Mouse (Mus musculus): Measurements from ENCODE around the gene Fgb.

Fgb gene

DNA sequence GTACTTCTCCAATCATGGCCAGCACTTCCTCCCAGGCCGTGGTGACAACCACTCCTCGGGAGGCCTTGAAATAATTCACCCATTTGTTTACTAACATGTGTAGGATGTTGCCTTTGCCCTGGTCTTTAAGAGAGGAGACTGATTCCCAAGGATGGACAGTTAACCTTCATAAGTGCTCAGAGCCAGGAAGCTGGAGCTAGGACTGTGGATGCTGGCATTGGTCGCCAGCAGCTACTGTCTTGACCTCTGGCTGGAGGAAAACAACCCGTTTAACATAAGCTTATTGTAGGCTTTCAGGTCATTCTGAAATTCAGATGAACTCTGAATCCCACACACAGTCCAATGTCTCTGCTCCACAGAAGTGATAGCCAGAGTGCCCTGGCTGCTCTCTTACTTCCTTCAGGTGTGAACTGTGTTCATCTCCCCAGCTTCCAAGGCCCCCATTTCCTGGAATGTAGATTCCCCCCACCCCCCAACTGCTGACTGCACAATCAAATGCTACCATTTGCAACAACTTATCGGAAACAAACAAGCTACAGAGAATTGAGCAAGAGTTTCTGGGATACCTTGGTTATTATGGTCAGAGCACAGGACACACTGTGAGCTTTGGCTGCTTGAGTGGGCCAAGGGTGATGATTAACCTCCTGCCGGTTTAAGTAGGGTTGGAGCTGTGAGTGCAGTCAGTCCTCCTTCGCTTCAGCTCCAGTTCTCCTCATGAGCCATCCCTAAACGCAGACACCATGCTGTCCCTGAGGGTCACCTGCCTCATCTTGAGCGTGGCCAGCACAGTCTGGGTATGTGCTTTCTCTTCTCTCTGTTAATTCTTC lies 24.0 kb downstream of the Fgb start, which contains the start of gene Fga:
TSS of gene Fga (plus strand) at position 602 of the 827 bp plus-strand sequence.
- no peak for DNase-seq

DNA sequence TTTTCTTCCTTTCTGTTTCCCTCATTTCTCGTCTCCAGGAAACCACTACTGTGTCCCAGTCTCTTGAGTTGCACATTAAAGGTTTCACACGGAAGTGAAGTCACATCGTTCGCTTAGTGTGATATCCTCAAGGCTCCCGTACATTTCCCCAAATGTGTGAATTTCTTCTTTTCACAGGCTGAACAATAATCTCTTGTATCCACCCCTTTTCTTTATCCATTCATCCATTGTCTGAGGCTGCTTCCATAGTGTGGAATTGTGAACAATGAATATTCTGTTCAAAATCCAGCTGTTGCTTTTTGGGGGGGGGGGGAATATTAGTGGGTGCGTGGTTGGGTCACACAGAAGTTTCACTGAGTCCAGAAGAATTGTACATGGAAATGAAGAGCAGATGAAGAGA lies 24.6 kb downstream of the Fgb start:
- DNase-seq = no peak

DNA sequence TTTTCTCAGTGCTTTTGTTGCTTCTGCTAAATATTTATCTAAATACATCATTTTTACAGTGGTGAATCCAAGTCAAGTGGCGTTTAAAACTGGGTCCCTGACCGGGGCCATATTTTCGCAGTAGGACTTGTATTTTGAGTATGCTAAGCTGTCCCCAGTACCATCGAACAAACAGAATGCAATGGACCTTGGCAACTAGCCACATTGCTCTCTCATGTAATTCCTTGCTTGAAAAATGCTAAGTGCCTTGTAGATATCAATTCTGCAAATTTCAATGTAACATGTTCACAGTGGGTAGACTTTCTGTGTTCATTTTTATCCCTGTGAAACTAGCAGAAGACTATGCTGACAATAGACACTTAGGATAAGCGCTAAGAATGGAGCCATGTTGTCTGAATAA lies 28.5 kb downstream of the Fgb start:
- DNase-seq = no peak

DNA sequence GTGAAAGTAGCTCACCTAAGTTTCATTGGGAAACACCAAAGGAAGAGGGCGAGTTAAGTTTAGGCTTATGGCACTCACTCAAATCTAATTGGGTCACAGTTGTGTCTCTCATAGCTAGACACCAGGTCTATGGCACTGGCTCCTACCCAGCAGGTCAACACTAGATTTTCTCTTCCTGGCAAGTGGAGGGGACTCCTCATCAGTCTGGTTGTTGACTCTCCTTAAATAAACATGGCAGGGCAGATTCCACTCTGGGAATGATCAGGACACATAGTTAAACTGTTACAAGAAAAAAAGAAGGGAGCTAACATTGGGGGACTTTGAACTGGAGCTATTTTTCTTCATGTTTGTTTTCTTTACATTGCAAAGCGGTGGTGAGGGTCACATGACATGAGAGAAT lies 29.3 kb downstream of the Fgb start:
- DNase-seq = no peak

DNA sequence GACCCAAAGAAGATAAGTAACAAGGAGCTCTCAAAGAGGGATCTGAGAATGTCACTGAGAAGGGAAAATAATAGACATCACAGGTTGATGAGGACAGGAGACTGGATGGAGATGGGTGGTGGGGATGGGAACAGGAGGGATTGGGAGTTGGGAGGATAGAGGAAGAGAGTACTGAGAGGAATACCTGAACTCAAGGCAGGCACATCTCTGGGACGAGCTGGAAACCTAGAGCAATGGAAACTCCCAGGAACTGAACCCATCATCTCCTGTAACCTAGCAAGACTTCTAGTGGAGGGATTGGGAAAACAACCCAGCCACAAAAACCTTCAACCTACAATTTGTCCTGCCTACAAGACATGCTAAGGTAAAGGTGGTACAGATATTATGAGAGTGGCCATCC lies 33.4 kb downstream of the Fgb start:
- DNase-seq = no peak

DNA sequence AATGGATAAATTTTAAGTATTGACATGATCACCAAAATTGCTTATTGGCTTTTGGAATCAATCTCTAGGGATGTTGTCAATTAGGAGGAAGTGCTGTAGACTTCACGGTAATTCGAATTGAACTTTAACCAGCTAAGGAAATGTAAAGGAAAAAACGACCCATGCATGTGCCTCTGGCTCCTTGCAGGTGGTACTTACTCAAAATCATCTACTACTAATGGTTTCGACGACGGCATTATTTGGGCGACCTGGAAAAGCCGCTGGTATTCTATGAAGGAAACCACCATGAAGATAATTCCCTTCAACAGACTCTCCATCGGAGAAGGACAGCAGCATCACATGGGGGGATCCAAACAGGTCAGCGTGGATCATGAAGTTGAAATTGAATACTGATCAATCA lies 35.7 kb downstream of the Fgb start:
- DNase-seq = no peak

DNA sequence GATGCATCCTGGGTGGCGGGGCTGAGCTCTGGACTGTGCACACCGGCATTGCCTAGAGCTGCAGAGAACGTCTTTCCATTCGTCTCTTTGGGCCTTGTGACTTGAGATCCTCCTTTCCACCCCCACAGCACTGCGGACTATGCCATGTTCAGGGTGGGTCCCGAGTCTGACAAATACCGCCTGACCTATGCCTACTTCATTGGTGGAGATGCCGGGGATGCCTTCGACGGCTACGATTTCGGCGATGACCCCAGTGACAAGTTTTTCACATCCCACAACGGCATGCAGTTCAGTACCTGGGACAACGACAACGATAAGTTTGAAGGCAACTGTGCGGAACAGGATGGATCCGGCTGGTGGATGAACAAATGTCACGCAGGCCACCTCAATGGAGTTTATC lies 37.0 kb downstream of the Fgb start:
- DNase-seq = no peak

DNA sequence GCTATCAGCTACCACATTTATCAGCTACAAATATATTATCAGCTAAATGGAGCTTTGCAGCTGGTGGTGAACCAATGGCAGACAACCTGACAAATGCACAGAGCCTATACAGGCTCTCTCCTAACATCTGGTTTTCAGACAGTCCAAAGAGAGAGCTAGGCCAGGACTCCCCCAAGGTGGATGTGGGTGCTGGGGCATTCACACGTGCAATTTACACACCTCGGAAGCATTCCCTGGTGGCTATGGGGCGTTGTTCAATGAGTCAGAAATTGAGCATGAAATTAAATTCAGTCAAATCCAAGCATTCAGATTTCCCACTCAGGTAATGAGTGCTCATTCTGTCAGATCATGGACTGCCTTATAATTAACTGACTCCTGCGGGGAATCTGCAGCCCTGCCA lies 38.1 kb downstream of the Fgb start:
- no peak for DNase-seq

DNA sequence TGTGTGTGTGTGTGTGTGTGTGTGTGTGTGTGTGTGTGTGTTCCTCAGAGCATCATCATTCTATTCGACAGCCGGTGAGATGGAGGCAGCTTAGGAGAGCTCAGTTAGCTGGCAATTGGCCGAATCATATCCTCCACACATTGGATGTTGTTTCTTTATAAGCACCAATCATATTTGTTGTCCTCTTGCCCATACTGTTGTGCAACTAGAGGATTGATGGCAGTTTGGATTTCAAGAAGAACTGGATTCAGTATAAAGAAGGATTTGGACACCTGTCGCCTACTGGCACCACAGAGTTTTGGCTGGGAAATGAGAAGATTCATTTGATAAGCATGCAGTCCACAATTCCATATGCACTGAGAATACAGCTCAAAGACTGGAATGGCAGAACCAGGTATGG lies 38.5 kb downstream of the Fgb start:
- no peak for DNase-seq

DNA sequence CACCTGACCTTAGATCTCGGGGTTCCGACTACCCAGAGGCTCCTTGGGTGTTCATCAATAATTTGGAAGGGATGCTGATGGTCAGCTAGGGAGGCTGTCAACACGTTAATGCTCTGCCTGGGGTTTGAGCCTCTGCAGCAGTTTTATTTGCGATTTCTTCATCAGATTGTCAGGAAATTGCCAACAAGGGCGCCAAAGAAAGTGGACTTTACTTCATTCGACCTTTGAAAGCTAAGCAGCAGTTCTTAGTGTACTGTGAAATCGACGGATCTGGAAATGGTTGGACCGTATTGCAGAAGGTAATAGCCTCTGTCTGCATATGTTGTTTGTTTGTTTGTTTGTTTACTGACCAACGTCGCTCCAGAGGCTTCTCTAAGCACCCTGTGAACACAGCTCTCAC lies 39.4 kb downstream of the Fgb start:
- no peak for DNase-seq

DNA sequence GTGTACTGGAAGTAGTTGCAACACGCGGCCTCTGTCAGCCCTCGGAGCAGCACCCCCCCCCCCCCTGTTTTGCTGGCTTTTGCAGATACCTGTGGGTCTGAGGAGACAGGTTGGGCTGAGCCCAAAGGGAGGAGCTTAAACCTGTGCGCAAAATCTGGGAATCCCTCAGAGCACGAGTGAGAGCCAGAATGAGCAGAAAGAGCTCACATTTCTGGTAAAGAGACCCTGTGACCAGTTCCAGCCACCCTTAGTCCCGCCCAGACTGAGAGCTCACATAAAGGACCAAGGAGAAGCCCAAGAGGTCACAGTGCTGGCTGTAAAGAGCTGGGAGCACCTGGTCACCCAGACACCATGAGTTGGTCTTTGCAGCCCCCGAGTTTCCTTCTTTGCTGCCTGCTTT lies 42.1 kb downstream of the Fgb start, which contains the start of gene Fgg:
TSS of gene Fgg (plus strand) at position 168 of the 400 bp plus-strand sequence.
- DNase-seq = no peak

DNA sequence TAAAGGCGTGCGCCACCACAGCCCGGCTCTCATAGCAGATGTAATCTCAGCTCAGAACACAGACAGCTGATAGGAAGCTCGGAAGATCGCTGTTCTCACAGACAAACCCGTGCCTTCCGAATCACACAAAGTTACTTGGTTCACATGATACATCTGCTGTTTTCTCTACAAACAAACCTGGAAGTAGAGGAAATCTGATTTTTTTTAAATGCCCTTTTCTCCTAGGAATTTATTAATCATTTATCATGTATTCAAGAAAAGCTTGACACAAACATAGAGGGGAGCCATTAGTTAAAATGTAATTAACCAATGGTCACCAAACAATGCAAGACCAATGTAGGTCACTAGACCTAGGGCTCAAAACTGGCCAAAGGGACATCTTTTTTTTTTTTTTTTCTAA lies 44.9 kb downstream of the Fgb start:
- no peak for DNase-seq

DNA sequence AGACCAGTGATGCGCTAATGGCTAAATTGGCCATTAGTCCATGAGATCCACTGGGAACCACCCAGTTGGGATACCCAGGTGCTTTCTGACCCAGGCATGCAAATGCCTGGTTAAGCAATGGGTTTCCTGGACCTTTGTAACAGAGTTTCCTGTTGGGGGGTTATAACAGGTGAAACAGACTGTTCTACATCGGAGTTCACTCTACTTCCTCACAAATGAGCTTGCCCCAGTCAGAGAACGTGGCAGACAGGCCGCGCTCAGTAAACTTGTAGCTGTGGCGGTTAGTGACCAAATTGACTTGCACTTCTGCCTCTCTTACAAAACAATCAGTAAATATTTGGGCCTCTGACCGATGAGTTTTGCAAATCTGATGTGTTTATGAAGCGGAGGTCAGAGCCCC lies 46.6 kb downstream of the Fgb start:
- DNase-seq = no peak

DNA sequence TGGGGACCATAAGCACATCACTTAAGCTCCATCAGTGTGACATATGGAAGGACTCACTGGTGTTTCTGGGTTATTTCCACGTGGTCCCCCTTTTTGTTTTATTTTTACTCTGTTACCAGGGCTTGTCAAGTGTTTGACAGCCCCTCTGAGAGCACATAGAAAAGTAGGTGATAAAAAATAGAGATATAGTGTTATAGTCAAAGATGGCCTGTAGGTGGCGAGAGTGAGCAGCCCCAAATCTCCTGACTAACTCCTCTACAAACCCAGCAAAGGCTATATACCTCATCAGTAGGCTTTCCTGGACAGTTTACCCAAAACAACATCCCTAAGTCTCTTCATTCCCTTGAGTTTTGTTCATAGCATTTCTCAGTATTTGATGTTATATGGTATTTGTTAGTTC lies 47.5 kb downstream of the Fgb start:
- DNase-seq = peak; percentile 35 to 58

DNA sequence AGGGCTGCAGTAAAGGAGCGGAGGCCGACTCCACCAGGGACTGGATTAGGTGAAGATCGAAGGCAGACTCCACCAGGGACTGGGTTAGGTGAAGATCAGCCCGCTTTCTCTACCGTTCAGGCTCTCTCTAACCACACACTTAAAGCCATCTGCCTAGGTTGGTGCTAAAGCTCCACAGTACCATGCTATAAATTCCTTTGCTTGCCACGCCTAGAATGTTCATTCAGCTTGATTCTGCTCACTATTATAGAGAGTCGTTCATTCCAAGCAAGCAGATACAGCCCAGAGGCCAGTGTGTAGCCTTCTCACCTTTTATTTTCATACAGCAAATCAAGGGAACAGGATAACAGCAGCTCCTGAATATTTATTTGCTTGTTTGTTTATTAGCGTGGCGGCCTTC lies 49.7 kb downstream of the Fgb start:
- no peak for DNase-seq

DNA sequence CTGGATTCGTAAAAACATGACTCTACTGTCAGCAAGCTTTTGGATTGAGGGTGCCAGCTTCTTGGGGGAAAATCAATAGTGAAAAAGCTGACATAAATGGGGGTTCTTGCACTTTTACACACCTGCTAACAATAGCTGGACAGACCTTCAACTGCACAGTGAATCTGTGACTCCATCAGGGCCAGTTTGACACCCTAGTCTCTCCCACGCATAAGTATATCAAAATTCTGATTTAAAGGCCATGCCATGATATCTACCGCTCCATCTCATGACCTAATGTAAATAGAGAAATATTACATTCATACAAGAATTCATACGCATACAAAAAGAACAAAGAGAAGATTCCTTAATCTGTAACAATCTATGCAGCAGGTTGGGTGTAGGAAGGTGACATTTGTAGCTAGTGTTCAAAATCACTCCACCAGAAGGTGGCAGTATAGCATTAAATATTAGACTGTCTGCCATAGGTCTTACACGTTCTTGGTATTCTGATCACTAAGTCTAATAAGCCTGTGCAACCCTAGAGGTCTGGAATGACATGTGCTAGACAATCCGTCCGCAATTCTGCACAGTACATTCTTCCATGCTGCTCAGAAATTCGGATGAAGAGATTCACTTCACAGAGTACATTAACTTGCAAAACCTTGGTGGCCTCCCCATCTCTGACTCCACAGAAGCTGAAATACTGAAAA lies 50.7 kb downstream of the Fgb start:
- DNase-seq = peak; percentile 15 to 52

DNA sequence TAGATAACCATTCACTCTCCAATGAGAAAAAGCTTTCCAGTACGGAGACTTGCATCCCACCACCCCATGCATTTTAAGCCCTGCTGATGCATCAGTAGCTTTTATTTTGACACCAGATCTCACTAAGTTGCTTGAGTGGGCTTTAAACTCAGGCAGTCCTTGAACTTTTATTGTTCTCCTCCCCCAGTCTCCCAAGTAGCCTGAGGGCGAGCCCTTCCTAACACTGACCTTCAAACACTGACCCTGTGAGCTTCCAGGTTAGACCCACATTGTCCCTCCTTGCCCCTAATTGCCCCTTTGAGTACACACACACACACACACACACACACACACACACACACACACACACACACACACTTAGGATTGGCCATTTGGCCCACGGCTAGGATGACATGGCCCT lies 53.0 kb downstream of the Fgb start:
- DNase-seq = no peak

DNA sequence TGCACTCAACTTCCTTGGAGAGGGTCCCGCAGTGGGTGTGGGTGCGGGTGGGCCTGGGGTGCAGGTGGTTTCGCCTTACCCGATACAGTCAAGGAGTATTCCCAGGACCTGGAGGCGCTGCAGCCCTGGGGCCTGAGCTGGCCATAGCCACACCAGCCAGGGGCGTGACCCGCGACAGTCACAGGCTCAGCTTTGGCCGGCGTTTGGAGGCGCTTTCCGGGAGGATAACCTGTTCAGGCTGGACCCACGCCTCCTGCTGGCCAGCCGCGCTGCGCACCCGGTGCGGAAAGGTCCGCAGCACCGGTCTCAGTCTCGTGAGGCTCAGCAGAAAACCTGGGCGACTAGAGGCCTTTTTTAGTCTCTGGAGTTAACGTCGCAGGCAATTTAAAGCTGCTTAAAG lies 54.3 kb downstream of the Fgb start:
- peak; percentile 57 to 76 for DNase-seq

DNA sequence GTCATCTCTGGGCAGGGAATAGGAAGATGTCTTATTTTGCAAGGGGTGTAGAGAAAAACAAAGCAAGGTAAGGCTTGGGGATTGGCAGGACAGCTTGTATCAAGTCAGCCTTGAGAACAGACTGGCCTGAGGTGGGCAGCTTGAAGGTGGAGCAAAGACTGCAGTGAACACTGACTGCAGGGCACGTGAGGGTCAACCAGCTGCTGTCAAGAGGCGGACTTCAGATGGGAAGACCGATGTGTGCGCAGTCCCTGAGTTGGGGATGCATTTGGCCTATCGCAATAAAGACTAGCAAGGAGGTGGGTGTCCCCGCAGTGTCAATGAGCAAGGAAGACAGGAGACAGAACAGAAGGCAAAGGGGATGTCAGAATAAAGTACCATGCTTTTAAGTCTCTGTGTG lies 56.7 kb downstream of the Fgb start:
- no peak for DNase-seq

DNA sequence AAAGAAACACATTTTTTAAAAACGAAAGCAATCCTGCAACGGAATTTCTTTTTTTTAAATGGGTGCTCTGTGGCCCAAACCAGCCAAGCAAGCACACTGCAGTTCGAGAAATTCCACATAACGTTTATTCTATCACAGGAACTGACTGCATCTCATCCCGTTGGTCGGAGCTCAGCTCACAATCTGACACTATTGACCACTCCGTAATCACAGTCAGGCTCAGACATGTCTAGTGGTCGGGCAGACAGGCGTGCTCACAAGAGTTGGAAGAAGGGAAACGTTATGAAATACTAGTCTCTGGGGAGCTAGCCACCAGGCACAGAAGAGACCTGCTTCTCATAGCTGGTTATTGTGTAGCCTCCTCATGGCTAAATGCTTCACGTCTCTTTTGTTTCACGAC lies 57.7 kb downstream of the Fgb start:
- no peak for DNase-seq
